Mouse (Mus musculus) Patski (cell line): ENCODE measurements around the gene Lrrc72. TPM values are rescaled to one million over a fixed set of nuclear protein-coding genes. Genes with fewer than 3 reads are reported as not detected.

Experiments
- ATAC-seq: fragments of 100-300 bp; one replicate; pipeline ENCODE4 v1.8.0; 2021
- CTCF ChIA-PET: fragments of 350-600 bp; sonication (Branson Sonifier 250); formaldehyde crosslinking; loops from one replicate; lab custom pipeline; 2022; ENCODE audit warnings: inconsistent platforms; lab: Charles Lee
- POLR2A ChIA-PET: fragments of 350-600 bp; sonication (Branson Sonifier 250); formaldehyde crosslinking; loops from one replicate; lab custom pipeline; 2022; ENCODE audit warnings: antibody characterized with exemption, inconsistent platforms; lab: Charles Lee
- DNase-seq: peaks from one replicate; pipeline ENCODE4 v3.0.0-alpha.2; 2011; ENCODE audit warnings: low read depth, low spot score
- H3K27me3 ChIP-seq: fragments of 371-371 bp; one replicate; pipeline ENCODE4 v1.5.1; 2021
- CTCF ChIP-seq: fragments of 100-300 bp; IDR thresholded peaks from one replicate; pipeline ENCODE4 v1.5.1; 2021
- in situ Hi-C: fragments of 300-500 bp; cut with MboI; formaldehyde crosslinking; loops from 3 replicates; pipeline ENCODE4 v1.11.1; 2018; ENCODE audit warnings: low pct_unique_long_range_greater_than_20kb, mixed read lengths
- polyA plus RNA-seq: library from polyadenylated mRNA; unstranded; gene quantifications from one replicate; pipeline ENCODE4 v1.2.3, GENCODE M21; 2021

The Lrrc72 gene
- polyA plus RNA-seq, 1 experiment from 2014 or later = not detected

DNA sequence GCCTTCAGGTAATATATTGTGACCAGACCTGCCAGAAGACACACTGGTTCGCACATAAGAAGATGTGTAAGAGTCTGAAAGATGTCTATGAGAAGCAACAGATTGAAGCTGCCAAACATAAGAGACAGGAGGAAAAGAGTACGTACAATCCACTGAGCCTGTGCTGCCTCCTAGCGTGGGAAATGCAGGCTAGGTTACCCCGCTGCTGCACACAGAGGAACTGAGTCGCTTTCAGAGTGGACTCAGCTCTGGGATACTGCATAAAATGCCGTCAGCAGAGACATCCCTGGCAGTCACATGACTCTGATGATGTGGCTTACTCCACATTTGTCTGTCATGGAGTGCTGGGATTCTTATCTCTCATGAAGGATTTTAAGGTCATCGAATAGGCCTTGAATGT, 58.2 kb downstream of the Lrrc72 start:
- DNase-seq = no peak
- ChIA-PET CTCF (no interaction called here), POLR2A (no interaction called here)
- ATAC-seq = no peak
- no peak for TF ChIP-seq CTCF
- in situ Hi-C loops = no loop called here
- H3K27me3 ChIP-seq = no peaks in the 10 kb centered on the region

DNA sequence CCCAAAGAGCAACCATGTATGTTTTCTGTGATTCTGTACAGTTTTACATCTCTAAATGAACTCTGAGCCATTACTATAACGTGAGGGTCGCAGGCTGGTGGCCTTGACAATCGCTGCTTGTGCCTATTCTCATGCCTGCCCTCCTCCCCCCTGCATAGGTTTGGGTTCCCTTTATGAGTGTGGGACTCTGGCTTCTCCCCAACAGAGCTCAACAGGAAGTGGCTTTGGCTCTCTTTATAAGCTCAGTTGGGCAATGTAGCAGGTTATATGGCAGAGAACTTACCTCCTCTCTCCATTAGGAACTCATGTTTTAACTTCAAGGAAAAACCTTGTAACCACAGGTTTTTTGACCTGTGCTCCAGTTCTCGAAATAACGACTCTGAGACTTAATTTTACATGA, 62.9 kb downstream of the Lrrc72 start:
- in situ Hi-C loops = no loop called here
- H3K27me3 ChIP-seq = no peaks in the 10 kb centered on the region
- ChIA-PET POLR2A (no interaction called here), CTCF (interaction anchor here (1.4 kb wide), 1 partner anchor 24 kb away, joined by 4 read pairs; no protein-coding TSS in a partner anchor)
- no peak for TF ChIP-seq CTCF
- DNase-seq (no peak), ATAC-seq (no peak)

DNA sequence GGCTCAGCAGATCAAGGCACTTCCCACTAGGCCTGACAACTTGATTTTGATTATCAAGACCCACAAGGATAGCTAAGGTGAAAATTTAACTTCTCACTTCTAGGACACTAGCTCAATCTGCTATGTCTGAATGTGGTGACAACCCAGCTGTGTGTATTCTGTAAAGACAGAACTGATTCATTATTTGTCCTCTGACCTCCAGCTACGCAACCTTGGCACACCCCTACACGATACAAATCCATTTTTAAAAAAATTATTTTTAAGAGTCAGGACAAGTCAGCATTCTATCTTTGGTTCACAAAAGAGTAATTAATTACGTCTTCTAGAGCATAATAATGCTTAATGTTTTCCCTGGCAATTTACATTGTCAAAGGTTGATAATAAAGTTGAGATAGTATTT, 63.6 kb downstream of the Lrrc72 start:
- in situ Hi-C loops = no loop called here
- ChIA-PET CTCF (interaction anchor here (1.4 to 1.6 kb wide), 2 partner anchors 25 to 31 kb away, joined by 3 to 4 read pairs; partner anchors contain the start of gene Bzw2), POLR2A (no interaction called here)
- no peak for TF ChIP-seq CTCF
- ATAC-seq (no peak), DNase-seq (no peak)
- H3K27me3 ChIP-seq = no peaks in the 10 kb centered on the region

DNA sequence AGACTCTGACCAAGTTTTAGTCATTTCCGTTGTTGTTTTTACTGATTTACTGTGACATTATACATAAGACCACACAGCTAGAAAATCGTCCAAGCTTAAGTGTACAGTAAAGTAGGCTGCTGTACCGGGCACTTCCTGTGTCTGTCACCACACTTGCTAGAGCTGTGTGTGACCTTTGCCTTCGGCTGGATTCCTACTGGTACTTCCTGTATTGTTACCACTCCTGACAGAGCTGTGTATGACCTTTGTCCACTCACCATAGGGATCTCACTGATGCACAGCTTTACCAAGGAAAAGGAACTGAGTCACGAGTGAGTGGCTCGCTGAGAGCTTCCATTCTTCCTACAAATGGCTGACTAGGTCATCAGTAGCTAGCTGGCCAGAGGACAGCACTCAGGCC, 66.1 kb downstream of the Lrrc72 start:
- no peak for TF ChIP-seq CTCF
- ChIA-PET POLR2A (no interaction called here), CTCF (no interaction called here)
- no peak for DNase-seq
- no peak for ATAC-seq
- in situ Hi-C loops = no loop called here
- H3K27me3 ChIP-seq = no peaks in the 10 kb centered on the region

DNA sequence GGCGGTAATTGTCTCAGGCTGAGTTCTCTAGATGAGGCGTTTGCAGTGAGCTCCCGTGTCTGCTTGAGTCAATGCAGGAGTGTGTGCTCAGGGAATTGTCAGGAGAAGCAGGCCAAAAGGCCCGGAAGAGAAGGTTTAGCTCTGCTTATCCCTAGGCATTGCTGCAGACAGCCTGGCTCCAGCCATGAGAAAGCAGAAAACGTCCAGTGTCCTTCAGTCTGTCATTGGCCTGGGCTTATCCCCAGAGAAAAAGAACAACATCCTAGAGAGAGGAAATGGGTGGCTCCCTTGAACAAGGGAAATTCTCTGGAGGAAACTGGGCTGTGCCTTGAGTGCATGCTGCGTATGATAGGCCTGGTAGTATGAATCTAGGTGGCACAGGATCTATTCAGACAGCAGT, 70.6 kb downstream of the Lrrc72 start:
- DNase-seq = no peak
- no peak for ATAC-seq
- no peaks in the 10 kb centered on the region for H3K27me3 ChIP-seq
- CTCF ChIA-PET = no interaction called here
- POLR2A ChIA-PET = no interaction called here
- in situ Hi-C loops = no loop called here
- no peak for TF ChIP-seq CTCF

GRCm38 (mm10) chr12:36177227-36177626, 76.0 kb downstream of the Lrrc72 start:
- ATAC-seq (no peak), DNase-seq (no peak)
- TF ChIP-seq CTCF = no peak
- CTCF ChIA-PET = no interaction called here
- in situ Hi-C loops = no loop called here
- POLR2A ChIA-PET = no interaction called here
- no peaks in the 10 kb centered on the region for H3K27me3 ChIP-seq

DNA sequence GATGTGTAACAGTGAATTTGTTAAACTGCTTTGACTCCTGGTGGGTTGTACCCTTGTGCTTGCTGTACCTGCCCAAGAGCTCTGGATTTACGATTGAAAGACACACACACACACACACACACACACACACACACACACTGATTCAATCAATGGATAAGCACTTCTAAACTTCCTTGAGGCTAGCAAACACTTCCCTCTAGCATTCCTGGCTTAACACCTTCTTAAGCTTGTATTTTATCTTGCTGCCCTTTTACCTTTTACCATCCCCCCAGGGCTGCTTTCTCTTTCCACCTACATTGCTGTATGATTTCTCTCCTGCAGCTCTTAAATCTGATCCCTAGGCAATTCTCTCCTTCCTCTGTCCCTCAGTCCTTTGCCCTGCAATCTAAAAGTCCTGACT, 87.9 kb downstream of the Lrrc72 start:
- in situ Hi-C loops = no loop called here
- no peak for TF ChIP-seq CTCF
- POLR2A ChIA-PET = no interaction called here
- CTCF ChIA-PET = no interaction called here
- ATAC-seq (no peak), DNase-seq (no peak)
- H3K27me3 ChIP-seq = no peaks in the 10 kb centered on the region

GRCm38 (mm10) chr12:36164126-36164791, 88.9 kb downstream of the Lrrc72 start:
- ChIA-PET POLR2A (no interaction called here), CTCF (no interaction called here)
- DNase-seq (no peak), ATAC-seq (no peak)
- H3K27me3 ChIP-seq = no peaks in the 10 kb centered on the region
- no peak for TF ChIP-seq CTCF
- in situ Hi-C loops = no loop called here

Other genes starting within 250 kb of the Lrrc72 start
- 12.6 TPM for gene Tspan13, start 210.9 kb downstream of the Lrrc72 start, polyA plus RNA-seq
- 35.1 TPM for gene Ankmy2, start 96.3 kb downstream of the Lrrc72 start, polyA plus RNA-seq
- 52.3 TPM for gene Bzw2, start 95.3 kb downstream of the Lrrc72 start, polyA plus RNA-seq
- 0.18 TPM for gene Sostdc1, start 60.7 kb upstream of the Lrrc72 start, polyA plus RNA-seq
- 0.33 TPM for gene Ispd, start 128.1 kb upstream of the Lrrc72 start, polyA plus RNA-seq
- not detected for gene D630036H23Rik, start 128.8 kb upstream of the Lrrc72 start, polyA plus RNA-seq